Mouse (Mus musculus) yolk sac, embryonic 10.5 days (tissue): ENCODE data around the gene Slfn1.
A peak's percentile ranks its signal among the peaks of the same experiment; 100 is the strongest.
"Not testable (repeated sequence)": the region's sequence is repeated elsewhere in the genome, so short reads cannot be mapped to it uniquely, and the experiment has no call there.

ENCODE experiments used
- DNase-seq: peaks from one replicate; pipeline ENCODE4 v3.0.0-alpha.2; 2017; ENCODE audit warnings: low spot score

Slfn1 gene

GRCm38 (mm10) chr11:83116597-83117227, at the start of gene Slfn1:
Gene Slfn1, plus strand, starts transcription at chr11:83116849.
- no peak for DNase-seq

GRCm38 (mm10) chr11:83067982-83068694, 48.5 kb upstream of the Slfn1 start:
- no peak for DNase-seq

- DNase-seq: no peak
Measured at GRCm38 (mm10) chr11:83070321-83070970, 46.2 kb upstream of the Slfn1 start.

GRCm38 (mm10) chr11:83077714-83078422, 38.8 kb upstream of the Slfn1 start:
- no peak for DNase-seq

DNA sequence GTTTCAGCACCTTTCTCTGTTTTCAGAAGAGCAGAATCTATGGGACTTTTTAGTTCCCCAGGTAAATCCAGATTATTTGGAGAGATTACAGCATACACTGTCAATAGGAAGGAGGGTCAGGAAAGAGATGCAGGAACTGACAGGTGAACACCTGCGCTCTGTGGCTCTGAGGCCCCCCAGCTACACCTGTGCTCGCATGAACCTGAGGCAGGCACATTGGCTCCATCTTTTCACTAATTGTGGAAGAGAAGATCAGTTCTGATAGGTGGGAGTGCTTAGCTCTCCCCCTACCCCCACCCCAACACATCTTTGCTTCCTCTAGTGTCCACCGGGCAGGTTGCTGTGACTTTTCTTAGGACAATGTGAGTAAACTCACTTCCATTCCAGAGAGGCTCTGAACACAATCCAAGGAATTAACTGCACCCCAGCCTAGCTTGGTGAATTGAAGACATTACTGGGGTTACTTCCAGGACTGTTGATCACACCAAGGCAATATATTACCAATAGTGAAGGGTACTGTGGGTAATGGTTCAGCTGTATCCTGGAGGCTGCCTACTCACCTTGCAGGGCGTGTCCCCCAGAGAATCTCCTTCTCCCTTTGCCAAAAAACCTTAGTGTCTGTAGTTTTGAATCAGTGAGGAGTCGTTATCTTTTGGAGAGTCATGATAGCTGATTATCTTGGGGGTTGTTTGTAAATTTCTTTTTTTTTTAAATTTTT, 38.1 kb upstream of the Slfn1 start:
- no peak for DNase-seq

DNA sequence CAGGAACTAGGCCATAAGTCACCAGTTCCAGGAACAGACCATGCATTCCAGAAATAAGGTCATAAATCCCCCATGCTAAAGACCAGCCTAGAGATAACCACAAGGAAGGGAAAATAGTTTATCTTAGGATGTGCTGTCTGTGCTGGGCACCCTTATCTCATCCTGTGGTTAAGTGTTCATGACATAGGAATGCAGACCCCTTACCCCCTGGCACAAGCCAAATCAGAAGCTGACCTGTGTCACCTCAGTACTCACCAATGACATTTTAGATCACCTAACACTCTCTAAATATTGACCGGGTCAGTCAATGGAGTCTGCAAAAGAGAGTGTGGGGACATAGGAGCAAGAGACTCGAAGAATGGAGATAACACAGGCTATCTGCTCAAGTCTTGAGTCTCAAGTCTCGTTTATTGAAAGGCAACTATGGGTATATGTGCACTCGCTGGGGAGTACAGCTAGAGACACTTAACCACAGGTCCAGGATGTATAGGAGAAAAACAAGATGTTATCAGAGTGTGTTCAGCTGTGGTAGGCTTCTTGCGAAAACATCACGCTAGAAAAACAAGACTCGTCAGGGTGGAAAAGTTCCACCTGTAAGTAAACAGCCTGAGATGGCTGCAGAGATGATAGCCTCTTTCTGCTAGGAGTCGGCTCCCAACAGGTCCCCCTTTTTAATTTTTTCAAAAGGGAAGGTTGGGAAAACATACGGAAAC, 37.0 kb upstream of the Slfn1 start:
- DNase-seq: peak; percentile 16

GRCm38 (mm10) chr11:83082741-83083473, 33.7 kb upstream of the Slfn1 start:
- no peak for DNase-seq

- DNase-seq: no peak
Measured at GRCm38 (mm10) chr11:83084161-83084560, 32.5 kb upstream of the Slfn1 start.

- no peak for DNase-seq
Measured at GRCm38 (mm10) chr11:83084761-83085160, 31.9 kb upstream of the Slfn1 start.

GRCm38 (mm10) chr11:83115138-83115537, 1.5 kb upstream of the Slfn1 start:
- no peak for DNase-seq

- DNase-seq: no peak
Measured at GRCm38 (mm10) chr11:83118056-83118455, 1.4 kb downstream of the Slfn1 start.

DNA sequence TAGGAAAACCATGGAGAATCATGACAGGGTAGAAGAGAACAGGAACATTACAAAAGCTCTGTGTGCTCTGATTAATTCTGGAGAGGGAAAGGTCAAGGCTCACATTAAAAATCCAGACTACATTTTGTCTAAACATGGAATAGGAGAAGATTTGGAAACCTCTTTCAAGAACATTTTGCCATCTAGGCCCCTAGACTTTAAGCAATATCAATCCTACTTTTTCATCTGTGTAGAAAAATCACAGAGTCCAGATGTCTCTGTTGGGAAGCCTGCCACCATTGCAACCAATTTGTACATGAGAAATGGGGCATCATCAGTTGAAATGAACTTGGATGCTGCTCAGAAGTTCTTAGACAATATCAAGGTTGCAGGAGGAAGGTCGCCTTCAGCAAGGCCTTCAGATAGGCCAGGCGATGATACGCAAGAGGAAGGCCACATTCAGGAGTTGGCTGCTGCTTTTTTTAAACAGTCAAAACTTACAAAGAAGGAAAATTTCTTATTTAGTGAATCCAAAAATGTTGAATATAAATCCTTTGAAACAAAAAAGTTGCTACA, 4.6 kb downstream of the Slfn1 start:
- DNase-seq: no peak

- DNase-seq: no peak
Measured at GRCm38 (mm10) chr11:83123198-83123597, 6.5 kb downstream of the Slfn1 start.

DNA sequence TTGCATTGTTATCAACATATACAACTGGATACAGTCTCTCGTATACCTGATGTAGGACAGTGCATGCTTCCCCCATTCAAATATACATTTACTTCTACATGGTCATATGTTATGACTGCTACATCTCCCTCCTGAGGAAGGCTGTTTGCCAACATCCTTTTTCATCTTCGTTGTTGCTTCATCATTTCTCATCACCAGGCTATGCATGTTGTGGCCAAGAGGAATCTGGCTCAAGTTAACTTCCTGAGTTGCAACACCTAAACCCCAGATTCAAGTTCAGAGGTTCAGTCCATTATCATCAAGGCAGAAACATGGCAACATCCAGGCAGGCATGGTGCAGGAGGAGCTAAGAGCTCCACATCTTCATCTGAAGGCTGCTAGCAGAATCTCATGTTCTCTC, 8.3 kb downstream of the Slfn1 start:
- DNase-seq: no peak

- DNase-seq: not testable (repeated sequence)
Measured at GRCm38 (mm10) chr11:83125633-83126032, 9.0 kb downstream of the Slfn1 start.

DNA sequence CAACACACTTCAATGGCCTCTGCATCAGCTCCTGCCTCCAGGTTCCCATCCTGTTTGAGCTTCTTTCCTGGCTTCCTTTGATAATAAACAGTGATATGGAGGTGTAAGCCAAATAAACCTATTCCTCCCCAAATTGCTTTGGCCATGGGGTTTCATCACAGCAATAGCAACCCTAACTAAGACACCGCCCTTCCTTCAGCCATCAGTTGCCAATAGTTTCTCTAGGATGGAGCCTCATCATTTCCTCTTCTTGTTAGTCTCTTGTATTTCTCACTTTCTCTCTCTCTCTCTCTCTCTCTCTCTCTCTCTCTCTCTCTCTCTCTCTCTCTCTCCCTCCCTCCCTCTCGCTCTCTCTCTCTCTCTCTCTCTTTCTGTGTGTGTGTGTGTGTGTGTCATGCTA, 20.6 kb downstream of the Slfn1 start:
- DNase-seq: not testable (repeated sequence)

DNA sequence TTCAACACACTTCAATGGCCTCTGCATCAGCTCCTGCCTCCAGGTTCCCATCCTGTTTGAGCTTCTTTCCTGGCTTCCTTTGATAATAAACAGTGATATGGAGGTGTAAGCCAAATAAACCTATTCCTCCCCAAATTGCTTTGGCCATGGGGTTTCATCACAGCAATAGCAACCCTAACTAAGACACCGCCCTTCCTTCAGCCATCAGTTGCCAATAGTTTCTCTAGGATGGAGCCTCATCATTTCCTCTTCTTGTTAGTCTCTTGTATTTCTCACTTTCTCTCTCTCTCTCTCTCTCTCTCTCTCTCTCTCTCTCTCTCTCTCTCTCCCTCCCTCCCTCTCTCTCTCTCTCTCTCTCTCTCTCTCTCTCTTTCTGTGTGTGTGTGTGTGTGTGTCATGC, 32.3 kb downstream of the Slfn1 start:
- not testable (repeated sequence) for DNase-seq
